Mouse (Mus musculus) hematopoietic stem cell, adult 5-6 weeks (primary cell): ENCODE measurements at regions not wholly inside any gene's neighbourhood (a gene's known extent, or its start where the extent isn't known, plus 50 kb on each side); places are given as distances from the start of the nearest gene placed in this dataset.

Experiments used
- ATAC-seq, 2 experiments: fragments of 125-278 bp in 1 of 2; replicated peaks in 1 of 2; 2 replicates each; pipeline ENCODE4 v1.8.0; 2016 to 2017; ENCODE audit warnings: inconsistent platforms in 2 of 2, mild to moderate bottlenecking in 2 of 2, moderate number of reproducible peaks in 2 of 2, low read depth in 1 of 2, moderate TSS enrichment in 1 of 2; ENCODE audit not compliant: low FRiP score in 2 of 2, poor library complexity in 2 of 2, severe bottlenecking in 2 of 2, insufficient read depth in 1 of 2, low TSS enrichment in 1 of 2

- ATAC-seq, result no peak
Observed at GRCm38 (mm10) chr3:66695661-66696253, 285.4 kb upstream of the Rsrc1 start.

GRCm38 (mm10) chr3:66698083-66698482 is 283.1 kb upstream of the Rsrc1 start:
- ATAC-seq, result no peak

DNA sequence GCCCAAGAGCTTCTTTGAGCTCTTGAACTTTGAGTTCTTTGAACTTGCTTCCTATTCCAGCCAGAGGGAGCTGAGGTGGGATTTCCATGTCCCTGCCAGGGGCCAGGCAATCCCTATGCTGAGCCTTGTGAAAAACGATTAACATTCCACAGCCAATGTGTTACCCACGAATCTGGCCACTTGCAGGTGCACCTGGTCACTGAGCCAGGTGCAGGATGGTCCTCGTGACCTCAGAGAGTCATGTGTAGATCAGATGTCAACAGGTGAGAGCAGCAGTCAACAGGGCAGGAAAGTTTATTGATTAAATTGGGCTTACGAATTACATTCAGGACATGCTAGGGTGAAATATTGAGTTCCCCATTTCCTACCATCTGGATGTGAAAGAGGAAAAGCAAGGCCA is 275.4 kb upstream of the Rsrc1 start:
- ATAC-seq, result no peak

GRCm38 (mm10) chr3:66735468-66735867 is 245.7 kb upstream of the Rsrc1 start:
- no peak for ATAC-seq

DNA sequence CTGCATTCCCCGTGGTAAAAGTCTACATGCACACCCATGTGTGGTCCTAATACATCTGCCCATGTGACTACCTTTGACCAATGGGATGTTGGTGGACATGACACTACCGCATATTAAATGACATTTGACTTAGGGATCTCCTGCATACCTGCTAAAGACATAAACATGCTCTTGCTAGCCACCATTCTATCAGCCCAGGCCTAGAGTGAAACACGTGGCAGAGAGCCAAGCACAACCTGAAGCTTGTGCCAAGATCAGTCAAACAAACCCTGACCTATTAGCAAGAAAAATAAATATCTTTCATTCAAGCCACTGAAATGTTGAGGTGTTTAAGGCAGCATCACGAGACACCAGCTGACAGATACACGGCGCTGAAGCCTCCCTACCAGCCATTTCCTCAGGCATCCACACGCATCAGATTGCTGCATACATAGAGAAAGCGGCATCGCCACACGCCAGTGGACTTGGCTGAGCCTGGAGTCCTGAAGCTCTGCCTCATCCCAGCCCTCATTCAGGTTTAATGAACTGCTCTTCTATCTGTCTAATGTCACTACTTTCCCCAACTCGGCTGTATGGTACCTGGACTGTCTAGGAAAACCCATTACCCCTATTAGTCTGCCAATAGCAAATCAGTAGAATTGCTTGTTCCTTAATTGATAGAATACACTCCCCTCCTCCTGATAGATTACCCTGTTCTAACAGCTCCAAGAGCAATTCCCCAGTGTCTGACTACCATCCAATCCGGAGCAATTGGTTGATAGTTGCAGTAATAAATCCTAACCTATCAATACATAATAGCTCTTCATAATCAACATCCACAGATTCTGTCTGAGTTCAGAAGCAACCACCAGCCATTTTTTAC is 242.8 kb upstream of the Rsrc1 start:
- no peak for ATAC-seq

DNA sequence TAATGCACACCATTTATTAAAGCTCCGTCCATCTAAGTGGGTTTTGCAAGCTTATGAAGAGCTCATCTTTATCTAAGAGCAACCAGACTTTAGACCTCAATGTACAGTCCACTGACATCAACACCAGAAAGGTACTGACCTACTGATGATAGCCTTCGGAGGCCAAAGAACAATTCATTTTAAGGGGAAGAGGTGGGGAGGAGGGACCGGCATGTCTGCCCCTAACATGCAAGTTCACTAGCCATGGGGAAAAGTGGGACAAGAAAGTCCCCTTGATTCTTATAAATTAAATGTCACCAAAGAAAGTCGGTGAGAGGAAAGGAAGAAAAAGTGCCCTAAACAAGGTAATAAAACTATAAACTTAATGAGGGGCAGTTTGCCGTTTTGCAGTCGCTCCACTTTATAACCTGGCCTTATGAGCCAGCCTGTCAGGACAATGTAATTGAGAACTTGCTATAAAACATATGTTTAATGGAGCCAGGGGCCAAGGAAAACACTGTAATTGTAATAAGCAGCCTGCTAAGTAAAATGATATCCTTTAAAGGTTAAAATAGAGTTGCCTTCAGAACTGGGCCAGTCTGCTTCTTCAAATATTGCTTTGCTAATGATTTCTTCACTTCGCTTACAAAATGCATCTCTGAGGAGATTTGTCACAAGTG is 241.7 kb upstream of the Rsrc1 start:
- no peak for ATAC-seq

- no peak for ATAC-seq
Observed at GRCm38 (mm10) chr3:66744133-66744913, 236.9 kb upstream of the Rsrc1 start.

DNA sequence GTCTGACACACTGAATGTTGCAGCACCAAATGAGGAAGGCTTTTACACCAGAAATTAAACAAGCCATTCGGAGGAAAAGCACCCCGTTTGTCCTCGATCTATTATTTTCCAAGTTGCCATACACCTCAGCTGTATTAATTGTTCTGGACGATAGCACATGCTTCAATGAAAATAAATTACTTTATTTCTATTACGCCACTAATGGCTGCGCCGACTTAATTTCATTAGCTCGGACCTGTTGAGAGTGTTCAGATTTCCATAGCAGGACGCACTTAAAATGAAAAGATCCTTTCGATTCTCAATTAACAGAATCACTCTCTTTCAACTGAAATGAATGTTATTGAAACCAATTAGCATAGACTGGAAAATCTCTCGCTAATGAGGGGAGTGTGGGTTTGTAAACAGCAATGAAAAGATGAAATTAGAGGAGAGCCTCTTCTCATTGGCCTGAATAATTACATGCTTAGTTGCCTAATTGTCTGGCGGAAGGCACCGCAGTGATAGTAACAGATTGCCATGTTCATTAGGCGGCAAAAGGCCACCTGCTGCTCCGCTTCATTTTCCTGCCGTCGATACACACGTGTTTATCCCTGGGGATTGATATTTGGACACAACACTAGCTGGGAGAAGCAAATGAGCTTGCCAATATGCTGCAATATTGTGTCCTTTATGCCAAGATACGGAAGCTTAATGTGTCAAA is 234.7 kb upstream of the Rsrc1 start:
- no peak for ATAC-seq

- ATAC-seq, result no peak
Observed at GRCm38 (mm10) chr3:66747073-66747710, 234.0 kb upstream of the Rsrc1 start.

DNA sequence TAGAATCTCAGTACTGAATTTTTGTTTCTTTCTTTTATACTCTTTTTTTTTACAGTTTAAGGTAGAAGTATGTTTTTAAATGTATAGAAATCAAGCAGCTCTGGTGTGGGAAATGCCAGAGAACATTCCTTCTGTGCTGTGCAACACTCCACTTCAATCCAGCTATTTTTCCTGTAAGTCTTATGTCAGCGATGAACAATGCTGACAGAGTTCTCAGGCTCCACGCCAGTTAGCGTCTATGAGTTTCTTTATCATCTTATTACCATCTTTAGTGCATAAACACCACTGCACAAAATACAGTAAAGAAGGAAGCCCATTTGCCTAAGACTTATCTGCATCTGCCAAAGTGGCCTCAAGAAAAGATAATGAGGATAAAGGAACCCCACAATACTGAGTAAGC is 223.0 kb upstream of the Rsrc1 start:
- no peak for ATAC-seq

DNA sequence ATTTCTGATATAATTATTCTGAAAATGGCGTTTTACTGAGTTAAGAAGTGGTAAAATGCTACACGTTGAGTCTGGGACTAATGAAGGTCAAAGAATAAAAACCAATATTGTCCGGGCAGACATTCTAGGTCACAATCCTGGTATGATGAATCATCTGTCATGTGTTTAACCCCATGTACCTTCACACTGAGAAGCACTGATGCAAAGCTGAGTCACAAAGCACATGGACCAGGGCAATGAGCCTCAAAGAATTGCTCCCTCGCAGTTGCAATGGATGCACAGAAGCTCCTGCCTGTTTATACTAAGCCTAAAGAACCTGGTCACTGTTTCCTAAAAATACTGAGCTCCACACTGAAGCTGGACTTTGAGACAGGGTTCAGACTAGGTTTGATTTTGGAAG is 221.3 kb upstream of the Rsrc1 start:
- no peak for ATAC-seq

GRCm38 (mm10) chr3:66762446-66762845 is 218.7 kb upstream of the Rsrc1 start:
- ATAC-seq, result no peak

DNA sequence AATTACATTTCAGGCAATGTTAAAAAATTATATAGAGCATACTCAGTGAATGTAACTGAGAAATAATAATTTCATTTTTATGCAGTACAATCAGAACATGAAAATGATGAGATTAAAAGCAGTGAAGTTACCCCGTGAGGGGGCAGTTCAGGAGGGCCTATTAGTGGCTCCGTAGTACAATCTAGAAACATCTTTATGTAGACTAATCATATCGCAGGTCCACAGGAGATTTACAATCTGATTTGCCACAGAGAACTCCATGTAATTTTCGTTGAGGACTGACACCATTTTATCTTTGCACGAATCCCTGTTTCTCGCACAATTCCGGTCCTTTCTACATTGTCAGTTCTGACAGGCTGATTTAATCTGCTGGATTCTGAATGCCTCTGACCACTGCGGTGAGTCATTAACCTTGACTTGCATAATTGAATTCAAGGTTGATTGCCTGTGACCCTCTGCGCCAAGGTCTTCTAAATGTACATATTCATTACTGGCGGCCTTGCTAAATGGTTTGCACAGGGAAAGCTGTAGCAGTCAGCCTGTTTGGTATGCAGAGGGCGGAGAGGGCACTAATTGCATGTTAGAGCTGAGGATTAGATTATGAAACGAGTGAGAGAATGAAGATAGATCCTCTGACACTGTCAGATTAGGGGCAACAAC is 183.7 kb upstream of the Rsrc1 start:
- ATAC-seq, result no peak

DNA sequence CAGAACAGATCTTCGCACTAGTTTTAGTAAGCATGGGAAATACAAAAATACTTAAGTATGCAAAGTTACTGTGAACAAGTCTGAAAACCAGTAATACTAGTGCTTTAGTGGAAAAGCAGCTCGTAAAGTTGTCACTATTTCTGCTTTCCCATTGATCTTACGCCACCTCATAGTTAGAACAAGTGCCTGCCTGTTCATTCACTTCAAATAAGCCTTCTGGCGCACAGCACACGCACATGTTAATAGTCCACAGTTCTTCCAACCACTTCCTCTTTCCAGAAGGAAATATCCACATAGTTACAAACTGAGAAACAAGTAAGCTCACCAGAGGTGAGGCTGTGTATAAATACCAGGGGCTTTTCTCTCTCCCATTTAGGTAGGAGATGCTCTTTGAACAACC is 182.9 kb upstream of the Rsrc1 start:
- ATAC-seq, result no peak

GRCm38 (mm10) chr3:66802538-66802937 is 178.7 kb upstream of the Rsrc1 start:
- no peak for ATAC-seq

DNA sequence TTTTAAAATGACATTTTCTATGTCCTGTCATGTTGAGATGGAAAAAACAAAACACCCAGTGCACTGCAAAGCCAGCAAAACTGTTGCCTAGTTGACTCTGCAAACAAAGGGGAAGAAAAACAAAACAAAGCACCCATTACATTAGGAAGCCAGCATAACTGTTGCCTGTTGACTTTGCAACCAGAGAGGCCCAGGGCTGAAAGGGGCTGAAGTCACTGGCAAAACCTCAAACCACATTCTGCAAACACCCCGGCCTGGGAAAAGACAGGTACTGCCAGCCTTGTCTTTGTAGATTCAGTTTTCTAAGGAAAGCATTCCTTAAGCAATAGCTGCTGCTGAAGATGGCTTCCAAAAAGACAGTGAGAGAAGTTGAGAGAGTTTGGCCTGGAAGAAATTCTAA is 175.0 kb upstream of the Rsrc1 start:
- no peak for ATAC-seq
